ENCODE assay signal across 8 mouse cellular contexts in the genomic region with DNA sequence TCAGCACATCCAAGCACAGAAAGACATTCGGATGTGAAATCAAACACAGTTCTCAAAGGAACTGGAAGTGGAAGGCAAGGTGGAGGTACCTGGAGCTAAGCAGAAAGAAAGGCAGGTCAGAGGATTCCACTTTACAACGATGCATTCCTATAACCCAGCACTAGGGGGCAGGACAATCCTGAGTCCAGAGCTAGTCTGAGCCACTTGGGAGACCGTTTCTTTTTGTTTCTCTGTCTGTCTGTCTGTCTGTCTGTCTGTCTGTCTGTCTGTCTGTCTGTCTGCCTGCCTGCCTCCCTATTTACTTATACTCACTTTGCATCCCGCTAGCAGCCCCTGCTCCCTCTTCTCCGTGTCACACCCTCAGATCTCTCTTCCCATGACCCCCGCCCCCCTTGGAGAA. TPM values are rescaled to one million over a fixed set of nuclear protein-coding genes. Genes with fewer than 3 reads are reported as not detected.
DNase-seq lines count a peak whose midpoint lies in the region; ATAC-seq and TF ChIP-seq lines count a peak whose summit lies in the region.

No protein-coding gene starts in this region.

- H3K4me1 ChIP-seq in CH12.LX (ENCODE audit: control insufficient read depth in 1 of 2, insufficient read depth in 2 of 2), result peaks cover 0 to 6% of the 10 kb centered on the region in 2 experiments; a peak in 1 of 4 replicates
- H3K4me1 ChIP-seq in heart, embryonic 16.5 days (ENCODE audit: control insufficient read depth, insufficient read depth, low read length), result peaks cover 2% of the 10 kb centered on the region; the same call in 1 of the 2 replicates
- H3K4me1 ChIP-seq in stomach, embryonic 16.5 days (ENCODE audit: control insufficient read depth, insufficient read depth, low read length), result no peaks in the 10 kb centered on the region

- in situ Hi-C loops in CH12.LX (cut with MboI; ENCODE audit: low pct_ligation_motif_present, low pct_unique_long_range_greater_than_20kb, low sequenced_read_pairs), result no loop called here

- no peak for TF ChIP-seq POLR2A in CH12.LX (IDR thresholded peaks at IDR 0.05; ENCODE audit: low read depth, low read length)

- no peaks in the 10 kb centered on the region for H3K79me2 ChIP-seq in CH12.LX (replicated peaks; ENCODE audit: control insufficient read depth, extremely low read depth, insufficient read depth, poor library complexity, severe bottlenecking)

- H3K9ac ChIP-seq in CH12.LX (ENCODE audit: insufficient read depth, low read depth), result peak overlapping the region; percentile 5; the same call in 1 of the 2 replicates
- no peak overlapping the region for H3K9ac ChIP-seq in heart, embryonic 16.5 days (ENCODE audit: low read length)
- no peak overlapping the region for H3K9ac ChIP-seq in stomach, embryonic 16.5 days (ENCODE audit: low read length)

- no peak overlapping the region for H3K27ac ChIP-seq in CH12.LX (ENCODE audit: insufficient read depth, low read depth)
- H3K27ac ChIP-seq in heart, embryonic 16.5 days (ENCODE audit: low read length), result no peak overlapping the region
- H3K27ac ChIP-seq in stomach, embryonic 16.5 days (ENCODE audit: low read length), result no peak overlapping the region

- no peaks in the 10 kb centered on the region for H3K27me3 ChIP-seq in CH12.LX (replicated peaks)
- no peaks in the 10 kb centered on the region for H3K27me3 ChIP-seq in heart, embryonic 16.5 days (ENCODE audit: control insufficient read depth, insufficient read depth, low read length)
- no peaks in the 10 kb centered on the region for H3K27me3 ChIP-seq in stomach, embryonic 16.5 days (ENCODE audit: control insufficient read depth, insufficient read depth, low read length)

- DNase-seq in cerebellum, adult 9-10 months, result peak; percentile 36
- no peak for DNase-seq in cerebellum, adult 11-12 months
- peak; percentile 74 for DNase-seq in CH12.LX (ENCODE audit: extremely low read depth)
- DNase-seq in cerebellum, postnatal 36 days, result peak; percentile 41 to 55
- peak; percentile 45 to 59 for DNase-seq in left cerebral cortex, postnatal 25 days (ENCODE audit: low spot score in 2 of 2)

- no peak; the same call in 1 of the 2 replicates for ATAC-seq in heart, embryonic 16.5 days (replicated peaks; ENCODE audit: extremely low read depth, insufficient read depth, low FRiP score)
- ATAC-seq in megakaryocyte-erythroid progenitor cell, adult 5-6 weeks (replicated peaks; ENCODE audit: low FRiP score, low TSS enrichment, poor library complexity, severe bottlenecking), result peak; percentile 92
- ATAC-seq in stomach, embryonic 16.5 days (ENCODE audit: insufficient read depth, low FRiP score), result no peak

- H3K9me3 ChIP-seq in CH12.LX (replicated peaks; ENCODE audit: low read length), result peaks cover 4% of the 10 kb centered on the region
- no peaks in the 10 kb centered on the region for H3K9me3 ChIP-seq in heart, embryonic 16.5 days (replicated peaks; ENCODE audit: control insufficient read depth, low read length)
- no peaks in the 10 kb centered on the region for H3K9me3 ChIP-seq in stomach, embryonic 16.5 days (replicated peaks; ENCODE audit: control insufficient read depth, low read length)

- WGBS in heart, embryonic 16.5 days, result 20% methylated on average over 6 of the region's 6 CpGs
- 14% methylated on average over 6 of the region's 6 CpGs for WGBS in stomach, embryonic 16.5 days

- TF ChIP-seq EP300 in CH12.LX (IDR thresholded peaks at IDR 0.05; ENCODE audit: low read length), result no peak

- H3K4me3 ChIP-seq in CH12.LX (replicated peaks in 1 of 3; ENCODE audit: low read depth in 2 of 3, low read length in 2 of 3, poor library complexity in 1 of 3), result peak overlapping the region; percentile 27 to 53 (median 39)
- H3K4me3 ChIP-seq in heart, embryonic 16.5 days (ENCODE audit: low read length), result peak overlapping the region; percentile 22; the same call in 1 of the 2 replicates
- no peak overlapping the region for H3K4me3 ChIP-seq in stomach, embryonic 16.5 days (replicated peaks; ENCODE audit: low read length)

- TF ChIP-seq RAD21 in CH12.LX (IDR thresholded peaks at IDR 0.05; ENCODE audit: low read depth, low read length), result peak; percentile 68

- H3K36me3 ChIP-seq in CH12.LX (replicated peaks in 1 of 2; ENCODE audit: control insufficient read depth in 1 of 2, insufficient read depth in 1 of 2, low read length in 1 of 2), result no peaks in the 10 kb centered on the region
- no peaks in the 10 kb centered on the region for H3K36me3 ChIP-seq in heart, embryonic 16.5 days (ENCODE audit: control insufficient read depth, insufficient read depth)
- H3K36me3 ChIP-seq in stomach, embryonic 16.5 days (ENCODE audit: control insufficient read depth, insufficient read depth, low read length), result no peaks in the 10 kb centered on the region

- intact Hi-C loops in left cerebral cortex, postnatal 25 days (cut with DNase I), result no loop called here

- H3K4me2 ChIP-seq in CH12.LX (ENCODE audit: insufficient read depth, low read depth, poor library complexity, severe bottlenecking), result peak overlapping the region; percentile 83
- peak overlapping the region; percentile 60 for H3K4me2 ChIP-seq in heart, embryonic 16.5 days (ENCODE audit: low read depth, low read length)
- 0 out of 2 replicates have a peak overlapping the region, but pooled peaks have one; percentile 19 for H3K4me2 ChIP-seq in stomach, embryonic 16.5 days (ENCODE audit: low read depth, low read length)

- TF ChIP-seq CTCF in CH12.LX (conservative IDR thresholded peaks at IDR 0.05 in 1 of 2, IDR thresholded peaks at IDR 0.05 in 1 of 2; ENCODE audit: low read depth in 2 of 2, low read length in 2 of 2), result peak; percentile 55 to 81

- dilution Hi-C loops in CH12.LX (cut with MboI; ENCODE audit: extremely low pct_ligation_motif_present, extremely low pct_unique_long_range_greater_than_20kb, low sequenced_read_pairs), result no loop called here

TF ChIP-seq in CH12.LX, 34 proteins besides CTCF, POLR2A, EP300 and RAD21:
- peak; percentile 58 for TF ChIP-seq SMC3 (IDR thresholded peaks at IDR 0.05; ENCODE audit: low read depth, low read length)
- TF ChIP-seq IRF4 (IDR thresholded peaks at IDR 0.05; ENCODE audit: low read depth, low read length), result peak; percentile 42; the same call in 1 of the 2 replicates
- no peak for TF ChIP-seq ELF1 (IDR thresholded peaks at IDR 0.05; ENCODE audit: low read depth, low read length)

RNA-seq across cellular contexts. Expression of a gene that starts 21.1 kb away (rescaled TPM):
- 1.0 TPM in 2 replicates for total RNA-seq in CH12.LX (2012; rRNA removed)
- total RNA-seq in CH12.LX (2014; rRNA removed), result 2.6 and 3.8 TPM in 2 replicates
- polyA plus RNA-seq in CH12.LX (2012; ENCODE audit: insufficient read length, low read depth), result 5.3 and 7.7 TPM in 2 replicates
- 49.2 and 63.7 TPM in 2 replicates for polyA plus RNA-seq in heart, embryonic 16.5 days (2015; fragmentation: Nextera tagmentation; extraction: Ambion mirVana)
- 10 to 100 TPM; 51.3 to 56.1 TPM for total RNA-seq in left cerebral cortex, postnatal 25 days (2021)
- 21.4 and 24.8 TPM in 2 replicates for total RNA-seq in megakaryocyte-erythroid progenitor cell, adult 5-6 weeks (2014; fragmentation: Nextera tagmentation)
- total RNA-seq in megakaryocyte-erythroid progenitor cell, adult 5-6 weeks (2017), result 7.8 and 12.4 TPM in 2 replicates
- polyA plus RNA-seq in stomach, embryonic 16.5 days (2015; fragmentation: Nextera tagmentation; extraction: Ambion mirVana), result 44.1 and 47.3 TPM in 2 replicates

RNA-seq across cellular contexts. Expression of a gene that starts 38.6 kb away (rescaled TPM):
- total RNA-seq in CH12.LX (2012; rRNA removed), result 111 and 113 TPM in 2 replicates
- 100 and 115 TPM in 2 replicates for total RNA-seq in CH12.LX (2014; rRNA removed)
- 78.9 and 81.8 TPM in 2 replicates for polyA plus RNA-seq in CH12.LX (2012; ENCODE audit: insufficient read length, low read depth)
- polyA plus RNA-seq in heart, embryonic 16.5 days (2015; fragmentation: Nextera tagmentation; extraction: Ambion mirVana), result 219 and 223 TPM in 2 replicates
- 100 to 1,000 TPM; 133 TPM for total RNA-seq in left cerebral cortex, postnatal 25 days (2021)
- 65.6 and 69.4 TPM in 2 replicates for total RNA-seq in megakaryocyte-erythroid progenitor cell, adult 5-6 weeks (2014; fragmentation: Nextera tagmentation)
- 19.8 and 20.6 TPM in 2 replicates for total RNA-seq in megakaryocyte-erythroid progenitor cell, adult 5-6 weeks (2017)
- polyA plus RNA-seq in stomach, embryonic 16.5 days (2015; fragmentation: Nextera tagmentation; extraction: Ambion mirVana), result 92.8 and 103 TPM in 2 replicates

RNA-seq across cellular contexts. Expression of a gene that starts 41.4 kb away (rescaled TPM):
- total RNA-seq in CH12.LX (2012; rRNA removed) (14.7 and 15.2 TPM in 2 replicates), CH12.LX (2014; rRNA removed) (21.8 and 23.8 TPM in 2 replicates)
- polyA plus RNA-seq in CH12.LX (2012; ENCODE audit: insufficient read length, low read depth), result 24.0 and 27.1 TPM in 2 replicates
- 7.1 and 7.6 TPM in 2 replicates for polyA plus RNA-seq in heart, embryonic 16.5 days (2015; fragmentation: Nextera tagmentation; extraction: Ambion mirVana)
- total RNA-seq in left cerebral cortex, postnatal 25 days (2021), result 10 to 100 TPM; 26.0 to 31.6 TPM
- total RNA-seq in megakaryocyte-erythroid progenitor cell, adult 5-6 weeks (2014; fragmentation: Nextera tagmentation), result 26.2 and 37.2 TPM in 2 replicates
- total RNA-seq in megakaryocyte-erythroid progenitor cell, adult 5-6 weeks (2017), result 42.3 and 49.0 TPM in 2 replicates
- 11.0 and 12.3 TPM in 2 replicates for polyA plus RNA-seq in stomach, embryonic 16.5 days (2015; fragmentation: Nextera tagmentation; extraction: Ambion mirVana)

Comparison
In these comparisons a context has a peak if more than half of its experiments do, and no peak if none do; other contexts are left out.
1. H3K4me2 ChIP-seq: peak in every context shown above with its lines; median percentile 83 in CH12.LX; 60 in heart, embryonic 16.5 days; 19 in stomach, embryonic 16.5 days.